Mouse (Mus musculus): ENCODE results near the gene Tm6sf2. TPM values are rescaled to one million over a fixed set of nuclear protein-coding genes. Genes with fewer than 3 reads are reported as not detected.
A peak's percentile ranks its signal among the peaks of the same experiment; 100 is the strongest.

The Tm6sf2 gene
- polyA plus RNA-seq, 1 experiment = 0.57 TPM

DNA sequence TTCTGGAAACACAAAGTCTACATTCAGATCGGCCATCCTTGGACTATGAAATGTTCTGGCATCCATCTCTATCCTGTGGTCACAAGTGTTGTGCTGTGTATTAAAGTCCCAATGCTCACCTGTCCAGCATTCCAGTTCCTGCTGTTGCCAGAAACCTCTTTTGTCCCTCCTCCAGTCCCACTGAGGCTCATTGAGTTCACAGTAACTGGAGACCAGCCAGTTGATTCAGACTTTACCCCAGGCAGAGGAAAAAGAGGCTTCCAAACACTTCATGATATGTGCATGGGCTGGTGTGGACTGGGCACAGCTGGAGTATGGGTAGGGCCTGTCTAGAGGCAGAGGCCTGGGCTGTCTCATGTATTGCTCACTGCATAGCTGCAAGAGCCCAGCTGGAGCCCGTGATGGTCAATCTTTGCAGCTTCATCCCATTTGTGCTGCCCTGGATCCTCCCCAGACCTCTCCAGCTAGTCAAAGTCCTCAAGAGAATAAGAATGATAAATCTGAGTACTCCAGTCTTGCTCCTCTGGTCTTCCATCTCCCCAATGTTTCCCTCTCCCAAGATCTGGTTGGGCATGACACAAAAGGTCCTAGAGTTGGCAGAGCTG lies 786 bp upstream of the Tm6sf2 start:
- Histone ChIP-seq H3K4me3 (ENCODE audit: insufficient read depth, poor library complexity, severe bottlenecking) (no peak overlapping the region), H3K79me3 (ENCODE audit: low read depth) (no peaks in the 10 kb centered on the region), H3K27me3 (ENCODE audit: control insufficient read depth, insufficient read depth, insufficient read length) (no peaks in the 10 kb centered on the region), H3ac (ENCODE audit: control insufficient read depth, insufficient read length, low read depth) (no peak overlapping the region), H3K36me3 (ENCODE audit: control insufficient read depth, insufficient read depth) (peaks cover 20% of the 10 kb centered on the region), H3K79me2 (ENCODE audit: control insufficient read depth, insufficient read depth) (no peaks in the 10 kb centered on the region)
- TF ChIP-seq MYOD1 (IDR thresholded peaks at IDR 0.05; ENCODE audit: control insufficient read depth, insufficient read length, low read depth) (no peak), CEBPB (IDR thresholded peaks at IDR 0.05; ENCODE audit: low read depth) (no peak), USF1 (IDR thresholded peaks at IDR 0.05; ENCODE audit: low read depth) (no peak), MAX (IDR thresholded peaks at IDR 0.05) (no peak), CTCF (IDR thresholded peaks at IDR 0.05; ENCODE audit: control insufficient read depth, insufficient read depth, insufficient read length) (no peak), MYOG (IDR thresholded peaks at IDR 0.05; ENCODE audit: control insufficient read depth, extremely low read depth, insufficient read length) (no peak), FOSL1 (IDR thresholded peaks at IDR 0.05; ENCODE audit: insufficient read depth, low read length, poor library complexity, severe bottlenecking) (no peak)

- H3K36me3 ChIP-seq (ENCODE audit: control insufficient read depth, insufficient read depth) = peaks cover 20% of the 10 kb centered on the region
- H3K27me3 ChIP-seq (ENCODE audit: control insufficient read depth, insufficient read depth, insufficient read length) = no peaks in the 10 kb centered on the region
- no peak overlapping the region for H3ac ChIP-seq (ENCODE audit: control insufficient read depth, insufficient read length, low read depth)
- H3K79me3 ChIP-seq (ENCODE audit: low read depth) = no peaks in the 10 kb centered on the region
- no peak for TF ChIP-seq CEBPB (IDR thresholded peaks at IDR 0.05; ENCODE audit: low read depth)
- no peak for TF ChIP-seq FOSL1 (IDR thresholded peaks at IDR 0.05; ENCODE audit: insufficient read depth, low read length, poor library complexity, severe bottlenecking)
- TF ChIP-seq MYOD1 (IDR thresholded peaks at IDR 0.05; ENCODE audit: control insufficient read depth, insufficient read length, low read depth) = no peak
- TF ChIP-seq MAX (IDR thresholded peaks at IDR 0.05) = no peak
- TF ChIP-seq USF1 (IDR thresholded peaks at IDR 0.05; ENCODE audit: low read depth) = no peak
- TF ChIP-seq CTCF (IDR thresholded peaks at IDR 0.05; ENCODE audit: control insufficient read depth, insufficient read depth, insufficient read length) = no peak
- no peak for TF ChIP-seq MYOG (IDR thresholded peaks at IDR 0.05; ENCODE audit: control insufficient read depth, extremely low read depth, insufficient read length)
- H3K79me2 ChIP-seq (ENCODE audit: control insufficient read depth, insufficient read depth) = no peaks in the 10 kb centered on the region
- no peak overlapping the region for H3K4me3 ChIP-seq (ENCODE audit: insufficient read depth, poor library complexity, severe bottlenecking)
Observed at GRCm38 (mm10) chr8:70073120-70073519, 396 bp downstream of the Tm6sf2 start.

GRCm38 (mm10) chr8:70073682-70074081 lies 958 bp downstream of the Tm6sf2 start:
- H3K36me3 ChIP-seq (ENCODE audit: control insufficient read depth, insufficient read depth) = peaks cover 20% of the 10 kb centered on the region
- TF ChIP-seq MAX (IDR thresholded peaks at IDR 0.05) = no peak
- TF ChIP-seq CEBPB (IDR thresholded peaks at IDR 0.05; ENCODE audit: low read depth) = no peak
- TF ChIP-seq MYOG (IDR thresholded peaks at IDR 0.05; ENCODE audit: control insufficient read depth, extremely low read depth, insufficient read length) = no peak
- TF ChIP-seq MYOD1 (IDR thresholded peaks at IDR 0.05; ENCODE audit: control insufficient read depth, insufficient read length, low read depth) = no peak
- no peak for TF ChIP-seq CTCF (IDR thresholded peaks at IDR 0.05; ENCODE audit: control insufficient read depth, insufficient read depth, insufficient read length)
- no peak for TF ChIP-seq USF1 (IDR thresholded peaks at IDR 0.05; ENCODE audit: low read depth)
- H3ac ChIP-seq (ENCODE audit: control insufficient read depth, insufficient read length, low read depth) = no peak overlapping the region
- no peaks in the 10 kb centered on the region for H3K27me3 ChIP-seq (ENCODE audit: control insufficient read depth, insufficient read depth, insufficient read length)
- no peak overlapping the region for H3K4me3 ChIP-seq (ENCODE audit: insufficient read depth, poor library complexity, severe bottlenecking)
- no peaks in the 10 kb centered on the region for H3K79me3 ChIP-seq (ENCODE audit: low read depth)
- no peaks in the 10 kb centered on the region for H3K79me2 ChIP-seq (ENCODE audit: control insufficient read depth, insufficient read depth)

GRCm38 (mm10) chr8:70081976-70082375 lies 9.3 kb downstream of the Tm6sf2 start:
- H3K79me3 ChIP-seq (ENCODE audit: low read depth) = no peaks in the 10 kb centered on the region
- no peak for TF ChIP-seq CEBPB (IDR thresholded peaks at IDR 0.05; ENCODE audit: low read depth)
- no peak for TF ChIP-seq USF1 (IDR thresholded peaks at IDR 0.05; ENCODE audit: low read depth)
- no peak for TF ChIP-seq FOSL1 (IDR thresholded peaks at IDR 0.05; ENCODE audit: insufficient read depth, low read length, poor library complexity, severe bottlenecking)
- no peak for TF ChIP-seq MYOG (IDR thresholded peaks at IDR 0.05; ENCODE audit: control insufficient read depth, extremely low read depth, insufficient read length)
- TF ChIP-seq MAX (IDR thresholded peaks at IDR 0.05) = no peak
- no peak for TF ChIP-seq MYOD1 (IDR thresholded peaks at IDR 0.05; ENCODE audit: control insufficient read depth, insufficient read length, low read depth)
- TF ChIP-seq CTCF (IDR thresholded peaks at IDR 0.05; ENCODE audit: control insufficient read depth, insufficient read depth, insufficient read length) = no peak
- H3K4me3 ChIP-seq (ENCODE audit: insufficient read depth, poor library complexity, severe bottlenecking) = no peak overlapping the region
- no peaks in the 10 kb centered on the region for H3K36me3 ChIP-seq (ENCODE audit: control insufficient read depth, insufficient read depth)
- H3K27me3 ChIP-seq (ENCODE audit: control insufficient read depth, insufficient read depth, insufficient read length) = peaks cover 26% of the 10 kb centered on the region
- no peaks in the 10 kb centered on the region for H3K79me2 ChIP-seq (ENCODE audit: control insufficient read depth, insufficient read depth)
- H3ac ChIP-seq (ENCODE audit: control insufficient read depth, insufficient read length, low read depth) = no peak overlapping the region

- H3ac ChIP-seq (ENCODE audit: control insufficient read depth, insufficient read length, low read depth) = no peak within 1 kb of the TSS
- no peaks in the 10 kb centered on the region for H3K79me2 ChIP-seq (ENCODE audit: control insufficient read depth, insufficient read depth)
- no peaks in the 10 kb centered on the region for H3K79me3 ChIP-seq (ENCODE audit: low read depth)
- TF ChIP-seq CEBPB (IDR thresholded peaks at IDR 0.05; ENCODE audit: low read depth) = no peak
- no peak for TF ChIP-seq FOSL1 (IDR thresholded peaks at IDR 0.05; ENCODE audit: insufficient read depth, low read length, poor library complexity, severe bottlenecking)
- no peak for TF ChIP-seq MAX (IDR thresholded peaks at IDR 0.05)
- no peak for TF ChIP-seq CTCF (IDR thresholded peaks at IDR 0.05; ENCODE audit: control insufficient read depth, insufficient read depth, insufficient read length)
- no peak for TF ChIP-seq USF1 (IDR thresholded peaks at IDR 0.05; ENCODE audit: low read depth)
- TF ChIP-seq MYOD1 (IDR thresholded peaks at IDR 0.05; ENCODE audit: control insufficient read depth, insufficient read length, low read depth) = no peak
- H3K36me3 ChIP-seq (ENCODE audit: control insufficient read depth, insufficient read depth) = no peaks in the 10 kb centered on the region
- H3K4me3 ChIP-seq (ENCODE audit: insufficient read depth, poor library complexity, severe bottlenecking) = peak within 1 kb of the TSS; percentile 11
- H3K27me3 ChIP-seq (ENCODE audit: control insufficient read depth, insufficient read depth, insufficient read length) = peaks cover 35% of the 10 kb centered on the region
Observed at GRCm38 (mm10) chr8:70083285-70083684, 10.6 kb downstream of the Tm6sf2 start, which contains the start of gene Hapln4. Gene Hapln4 (plus strand): TSS chr8:70083457.

Measured in C2C12 (cell line).